Mouse (Mus musculus) brown adipose tissue, adult 24 weeks (tissue): Measurements from ENCODE around the gene Letm1. TPM values are rescaled to one million over a fixed set of nuclear protein-coding genes. Genes with fewer than 3 reads are reported as not detected.

Source experiments
- H3K27ac ChIP-seq: fragments of 200-500 bp; replicated peaks from 2 replicates; pipeline ENCODE4 v1.5.1; 2012; ENCODE audit warnings: low read depth, mild to moderate bottlenecking, low read length
- H3K4me1 ChIP-seq: fragments of 200-500 bp; 2 replicates; pipeline ENCODE4 v1.6.1; 2012; ENCODE audit warnings: low read length, mixed read lengths; ENCODE audit not compliant: control insufficient read depth, insufficient read depth, insufficient read length
- H3K4me3 ChIP-seq: fragments of 200-500 bp; 2 replicates; pipeline ENCODE4 v1.5.1; 2012; ENCODE audit warnings: low read depth, mild to moderate bottlenecking, low read length, moderate library complexity; ENCODE audit not compliant: insufficient read depth
- polyA plus RNA-seq: library from polyadenylated mRNA; stranded (reverse); fragments of >200 nt; gene quantifications from 2 replicates; pipeline ENCODE4 v1.2.4, GENCODE M21; 2012; ENCODE audit not compliant: missing spikeins, insufficient read depth, insufficient read length

Letm1 gene
- polyA plus RNA-seq, 1 experiment: 124 TPM

DNA sequence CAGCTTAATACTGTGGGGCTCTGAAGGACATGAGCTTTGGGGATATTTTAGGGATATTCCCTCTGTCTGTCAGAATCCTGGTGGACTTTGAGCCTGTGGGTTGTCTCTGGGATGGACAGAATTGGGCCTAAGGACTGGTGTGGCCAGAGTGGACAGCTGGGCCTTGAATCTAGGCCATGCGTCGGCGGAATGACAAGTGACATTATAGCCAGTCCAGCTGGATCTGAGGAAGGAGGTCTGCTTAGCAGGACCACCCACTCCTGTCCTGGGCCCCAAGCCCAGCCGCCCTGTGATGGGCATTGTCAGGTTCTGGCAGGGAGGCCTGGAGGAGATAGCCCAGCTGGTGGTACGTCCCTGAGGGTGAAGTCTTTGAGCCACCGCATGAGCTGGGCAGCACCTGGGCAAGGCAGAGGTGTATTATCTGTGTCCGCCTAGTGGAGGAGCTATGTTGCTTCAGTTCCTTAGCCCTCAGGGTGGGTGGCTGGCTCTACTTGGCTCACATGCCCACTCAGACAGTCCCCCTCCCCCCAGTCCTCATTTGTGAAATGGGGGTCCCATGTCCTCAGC, 56.5 kb downstream of the Letm1 start:
- H3K4me1 ChIP-seq: peaks cover 4% of the 10 kb centered on the region; the same call in 1 of the 2 replicates
- H3K4me3 ChIP-seq: no peak overlapping the region
- no peak overlapping the region for H3K27ac ChIP-seq

DNA sequence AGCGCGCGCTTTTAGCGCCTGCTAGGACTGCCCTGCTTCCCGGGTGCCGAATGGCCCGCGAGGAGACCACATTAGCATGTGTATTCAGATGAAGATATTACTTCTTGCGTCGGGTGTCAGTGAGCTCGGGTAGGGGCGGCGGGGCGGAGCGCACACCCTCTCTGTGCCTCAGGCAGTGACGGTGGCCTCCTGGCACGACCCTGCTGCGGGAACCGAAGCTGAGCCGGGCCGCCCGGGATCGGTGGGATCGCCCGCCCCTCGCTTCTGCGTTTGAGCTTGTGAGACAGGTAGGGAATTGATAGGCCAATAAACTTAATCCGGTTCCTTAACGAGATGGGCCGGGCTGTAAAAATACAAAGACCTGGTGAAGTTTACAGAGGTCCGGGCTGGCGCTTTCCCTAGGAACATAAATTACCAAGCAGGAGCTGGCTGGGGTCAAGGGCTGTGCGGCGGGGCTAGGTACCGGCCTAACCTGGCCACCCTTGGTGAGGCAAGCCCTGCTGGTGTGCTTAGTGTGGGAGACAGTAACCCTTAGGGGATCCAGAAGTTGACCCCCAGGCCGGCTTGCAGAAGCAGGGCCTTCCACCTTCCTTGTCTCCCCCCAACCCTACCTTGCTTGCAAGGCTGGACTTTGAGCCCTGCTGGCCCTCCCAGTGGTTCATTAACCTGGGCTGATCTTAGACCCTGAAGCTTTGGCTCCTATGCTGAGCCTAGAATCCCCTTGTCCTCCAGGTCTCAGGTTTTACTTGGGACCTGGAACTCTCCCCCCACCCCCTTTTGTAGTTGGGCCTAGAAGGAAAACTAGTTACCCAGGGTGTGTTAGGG, 58.8 kb downstream of the Letm1 start:
- H3K4me3 ChIP-seq: peak overlapping the region; percentile 60
- peaks cover 4% of the 10 kb centered on the region; the same call in 1 of the 2 replicates for H3K4me1 ChIP-seq
- no peak overlapping the region for H3K27ac ChIP-seq

DNA sequence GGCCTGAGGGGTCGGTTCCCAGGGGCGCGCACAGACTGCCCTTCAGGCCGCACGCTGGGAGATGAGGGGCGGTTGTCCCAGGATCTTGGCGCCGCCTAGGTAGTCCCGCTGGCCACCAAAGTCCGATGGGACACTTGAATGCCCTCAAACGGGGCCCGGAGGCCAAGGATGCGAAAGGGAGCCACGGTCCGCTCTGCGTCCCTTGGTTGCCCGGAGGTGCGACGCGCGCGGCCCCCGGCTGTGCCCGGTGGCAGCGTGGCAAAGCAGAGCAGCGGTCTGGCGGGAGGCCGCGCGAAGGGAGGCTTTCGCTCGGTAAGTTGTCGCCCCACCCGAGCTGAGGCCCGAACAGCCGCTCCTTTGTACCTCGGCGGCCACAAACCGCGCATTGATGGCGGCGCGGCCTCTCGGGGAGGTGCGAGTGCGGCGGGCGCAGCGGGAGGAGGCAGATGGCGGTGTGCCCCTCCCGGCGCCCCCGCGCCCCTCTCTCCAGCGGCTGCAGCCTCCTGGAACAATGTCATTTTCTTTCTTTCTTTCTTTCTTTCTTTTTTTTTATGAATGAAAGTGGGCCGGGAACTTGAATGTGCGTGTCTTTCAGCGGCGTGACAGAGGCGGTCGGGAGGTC, 59.5 kb downstream of the Letm1 start:
- H3K4me3 ChIP-seq: peak overlapping the region; percentile 60
- H3K27ac ChIP-seq: no peak overlapping the region

DNA sequence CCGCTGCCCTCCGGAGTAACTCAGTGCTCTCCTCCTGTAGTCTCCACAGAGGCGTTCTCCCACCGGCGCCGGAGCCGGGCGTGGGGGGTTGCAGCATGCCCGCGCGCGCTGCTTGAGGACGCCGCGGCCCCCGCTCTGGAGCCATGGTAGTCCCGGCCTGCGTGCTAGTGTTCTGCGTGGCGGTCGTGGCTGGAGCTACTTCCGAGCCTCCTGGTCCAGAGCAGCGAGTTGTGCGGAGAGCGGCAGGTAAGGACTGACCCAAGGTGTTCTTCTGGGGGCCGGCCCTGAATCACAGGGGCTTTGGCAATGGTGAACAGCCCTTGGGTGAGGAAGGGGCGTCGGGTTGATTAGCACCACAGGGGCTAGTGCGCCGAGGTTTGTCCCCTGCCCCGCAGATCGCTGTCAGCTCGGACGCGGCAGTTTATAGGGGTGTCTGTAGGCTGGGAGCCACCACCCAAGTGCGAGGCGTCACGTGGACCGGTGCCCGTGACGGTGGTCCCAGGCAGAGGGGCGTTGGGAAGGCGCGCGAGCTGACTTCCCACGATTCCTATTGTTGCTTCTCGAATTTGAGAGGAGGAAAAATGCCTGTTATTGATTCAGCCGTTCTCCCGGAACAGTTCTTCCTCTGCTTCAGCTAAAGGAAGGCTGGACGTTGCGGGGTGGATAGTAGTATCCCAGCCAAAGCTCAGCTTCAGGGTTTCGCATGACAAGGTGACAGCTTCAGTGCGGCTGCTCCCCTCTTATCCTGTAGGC, 60.2 kb downstream of the Letm1 start:
- H3K4me1 ChIP-seq: peaks cover 4% of the 10 kb centered on the region; the same call in 1 of the 2 replicates
- H3K4me3 ChIP-seq: peak overlapping the region; percentile 60
- H3K27ac ChIP-seq: no peak overlapping the region

More for the DNA sequence above, 59.5 kb downstream of the Letm1 start:
- H3K4me1 ChIP-seq: peaks cover 4% of the 10 kb centered on the region; the same call in 1 of the 2 replicates

DNA sequence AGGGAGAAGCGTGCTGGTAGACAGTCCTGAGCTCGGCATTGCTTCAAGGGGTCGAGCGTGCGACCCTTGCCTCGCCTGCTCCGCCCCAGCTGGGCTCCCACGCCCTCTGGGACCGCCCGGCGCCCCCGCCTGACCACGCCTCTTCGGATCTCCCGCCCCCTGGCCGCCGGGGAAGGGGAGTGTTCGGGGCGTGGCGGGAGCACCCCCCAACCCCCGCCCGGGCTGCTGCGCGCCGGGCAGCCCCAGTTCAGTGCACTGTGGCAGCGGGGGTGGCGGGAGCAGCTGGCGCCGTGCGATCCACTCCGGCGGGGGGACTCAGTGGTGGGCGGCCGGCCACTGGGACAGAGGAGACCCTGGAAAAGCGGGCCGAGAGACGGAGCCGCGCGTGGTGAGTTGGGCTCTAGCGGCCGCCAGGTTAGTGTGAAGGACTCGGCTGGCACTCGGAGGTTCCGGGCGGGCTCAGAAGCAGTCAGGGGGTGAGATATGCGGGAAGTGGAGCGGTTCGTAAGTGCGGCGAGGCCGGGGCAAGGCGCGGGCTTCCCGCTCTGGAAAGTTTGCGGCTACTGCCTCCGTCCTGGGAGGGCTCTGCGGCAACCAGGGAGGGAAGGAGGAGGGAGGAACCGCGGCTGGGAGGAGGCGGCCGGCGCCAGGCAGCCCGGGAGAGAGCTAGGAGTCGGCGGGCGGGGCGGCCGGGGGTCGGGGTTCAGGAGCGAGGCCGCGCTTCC, 60.9 kb downstream of the Letm1 start, which contains the start of gene Fgfr3:
Gene Fgfr3 (plus strand): TSS at position 134 of the 725 bp plus-strand sequence.
- H3K27ac ChIP-seq: no peak within 1 kb of the TSS

DNA sequence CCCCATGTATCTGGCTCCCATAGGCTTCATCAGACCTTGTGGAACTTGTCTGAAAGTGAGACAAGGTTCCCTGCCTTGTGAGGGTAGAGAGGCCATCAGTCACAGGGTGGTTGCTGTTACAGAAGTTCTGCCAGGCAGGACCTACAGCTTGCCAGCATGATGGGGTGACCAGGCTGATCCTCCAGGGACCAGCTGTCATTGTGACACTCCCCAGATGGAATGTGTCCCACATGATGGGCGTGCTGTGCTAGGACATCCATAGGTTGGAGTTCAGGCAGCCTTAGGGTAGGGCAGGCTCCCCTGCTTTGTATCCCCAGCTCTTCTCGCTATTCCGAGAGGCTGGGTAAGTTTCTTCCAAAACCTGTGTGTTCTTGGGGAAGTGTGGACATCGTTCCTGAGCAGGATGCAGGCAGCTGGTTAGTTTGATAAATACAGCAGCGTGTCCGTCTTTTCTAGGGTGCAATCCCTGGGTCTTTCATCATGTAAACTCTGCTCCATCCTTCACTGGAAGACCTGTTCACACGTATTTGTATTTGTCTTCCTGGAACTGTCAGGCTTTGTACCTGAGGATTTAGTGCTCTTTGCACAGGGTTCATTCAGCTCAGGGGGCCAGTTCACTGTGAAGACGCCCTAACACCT, 61.6 kb downstream of the Letm1 start:
- peak overlapping the region; percentile 60 for H3K4me3 ChIP-seq
- no peak overlapping the region for H3K27ac ChIP-seq
- peaks cover 4% of the 10 kb centered on the region; the same call in 1 of the 2 replicates for H3K4me1 ChIP-seq

More for the DNA sequence above, 60.9 kb downstream of the Letm1 start, which contains the start of gene Fgfr3:
- H3K4me1 ChIP-seq: peaks cover 4% of the 10 kb centered on the region; the same call in 1 of the 2 replicates
- peak within 1 kb of the TSS; percentile 60 for H3K4me3 ChIP-seq

DNA sequence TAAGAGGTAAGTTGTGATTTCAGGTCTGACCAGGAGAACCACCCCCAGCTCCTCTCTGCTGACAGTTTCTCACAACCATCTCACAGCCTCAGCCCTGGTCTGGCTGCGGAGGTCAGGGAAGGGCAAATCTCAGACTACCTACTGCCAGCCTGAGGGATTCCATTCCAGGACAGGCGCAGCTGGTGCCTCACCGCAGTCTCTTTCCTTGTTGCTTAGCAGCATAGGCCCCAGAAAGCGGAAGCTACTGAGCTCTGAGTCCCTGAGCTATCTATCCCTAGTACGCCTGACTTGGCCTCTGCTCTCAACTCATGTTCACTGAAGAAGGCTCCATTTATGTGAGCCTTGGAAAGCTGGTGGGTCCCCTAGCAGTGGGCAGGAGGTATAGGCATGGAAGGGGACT, 64.2 kb downstream of the Letm1 start:
- peaks cover 4% of the 10 kb centered on the region; the same call in 1 of the 2 replicates for H3K4me1 ChIP-seq
- H3K27ac ChIP-seq: no peak overlapping the region
- no peak overlapping the region for H3K4me3 ChIP-seq

DNA sequence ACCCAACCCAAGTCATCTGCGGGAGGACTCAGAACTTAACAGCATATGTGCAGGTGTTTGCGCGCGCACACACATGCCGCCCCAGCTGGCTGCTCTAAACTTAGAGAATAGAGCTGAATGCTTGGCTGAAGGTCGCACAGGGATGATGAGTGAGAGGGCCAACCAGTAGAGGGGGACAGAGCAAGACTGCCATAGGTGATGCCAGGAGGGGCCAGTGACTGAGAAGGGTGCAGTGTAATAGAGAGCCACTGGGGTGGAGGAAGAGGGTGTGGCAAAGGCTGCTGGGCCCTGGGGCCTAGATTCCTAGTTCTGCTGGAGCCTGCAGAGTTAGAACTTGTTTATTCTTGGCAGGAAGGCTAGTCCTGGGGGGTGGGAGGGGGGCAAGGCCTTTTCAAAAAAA, 66.2 kb downstream of the Letm1 start:
- no peaks in the 10 kb centered on the region for H3K4me1 ChIP-seq
- H3K27ac ChIP-seq: no peak overlapping the region
- H3K4me3 ChIP-seq: no peak overlapping the region

DNA sequence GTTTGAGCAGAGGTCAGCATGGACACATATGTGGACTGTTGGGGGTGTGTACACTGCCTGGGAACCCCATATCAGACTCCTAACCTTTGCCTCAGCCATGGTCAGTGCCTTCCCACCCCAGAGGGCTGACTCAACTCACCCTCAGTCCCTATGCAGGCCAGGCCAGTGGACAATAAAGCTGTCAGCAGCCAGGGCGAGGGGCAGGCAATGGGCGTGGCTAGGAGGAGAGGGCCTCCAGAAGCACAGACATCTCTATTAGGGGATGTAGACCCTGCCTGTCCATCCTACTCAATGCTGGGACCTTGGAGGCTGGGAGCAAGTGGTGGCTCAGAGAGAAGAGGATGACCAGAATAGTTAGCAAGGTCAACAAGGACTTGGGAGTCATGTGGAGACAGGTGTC, 67.4 kb downstream of the Letm1 start:
- Histone ChIP-seq H3K4me3 (no peak overlapping the region), H3K27ac (no peak overlapping the region), H3K4me1 (no peaks in the 10 kb centered on the region)

DNA sequence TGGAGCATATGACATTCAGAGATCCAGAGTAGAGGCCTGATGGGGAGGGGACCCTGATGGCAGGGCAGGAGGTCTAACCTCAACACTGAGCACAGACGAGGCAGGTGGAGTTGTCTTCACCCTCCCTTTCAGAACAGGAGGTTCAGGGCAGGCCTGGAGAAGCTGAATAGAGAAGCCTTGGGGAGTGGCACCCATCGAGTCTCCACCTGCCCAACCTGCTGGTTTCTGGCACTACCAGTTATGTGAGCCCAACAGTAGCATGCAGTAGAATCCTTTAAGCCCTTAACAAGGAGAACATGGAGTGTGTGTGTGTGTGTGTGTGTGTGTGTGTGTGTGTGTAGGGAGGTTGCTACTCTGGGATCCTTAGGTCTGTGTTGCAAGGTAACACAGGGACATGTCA, 70.1 kb downstream of the Letm1 start:
- H3K4me1 ChIP-seq: no peaks in the 10 kb centered on the region
- no peak overlapping the region for H3K27ac ChIP-seq
- H3K4me3 ChIP-seq: no peak overlapping the region

DNA sequence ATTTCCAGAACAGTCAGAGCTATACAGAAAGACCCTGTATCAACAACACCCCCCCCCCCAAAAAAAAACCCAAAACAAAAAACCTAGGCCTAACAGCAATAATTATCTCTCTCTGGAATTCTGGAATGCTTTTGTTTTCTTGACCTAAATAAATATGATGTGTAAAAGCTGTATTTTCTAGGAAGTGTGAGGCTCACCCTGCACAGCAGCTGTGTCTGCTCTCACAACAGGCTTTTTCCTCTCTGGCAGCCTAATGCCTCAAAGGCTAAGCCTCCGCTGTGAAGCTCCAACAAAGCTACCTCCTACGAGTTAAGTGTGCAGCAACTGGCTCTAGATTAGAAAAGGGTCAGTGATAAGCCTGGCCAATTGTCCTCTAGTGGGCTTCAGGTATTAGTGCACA, 73.6 kb downstream of the Letm1 start:
- H3K4me1 ChIP-seq: no peaks in the 10 kb centered on the region
- no peak overlapping the region for H3K27ac ChIP-seq
- no peak overlapping the region for H3K4me3 ChIP-seq

DNA sequence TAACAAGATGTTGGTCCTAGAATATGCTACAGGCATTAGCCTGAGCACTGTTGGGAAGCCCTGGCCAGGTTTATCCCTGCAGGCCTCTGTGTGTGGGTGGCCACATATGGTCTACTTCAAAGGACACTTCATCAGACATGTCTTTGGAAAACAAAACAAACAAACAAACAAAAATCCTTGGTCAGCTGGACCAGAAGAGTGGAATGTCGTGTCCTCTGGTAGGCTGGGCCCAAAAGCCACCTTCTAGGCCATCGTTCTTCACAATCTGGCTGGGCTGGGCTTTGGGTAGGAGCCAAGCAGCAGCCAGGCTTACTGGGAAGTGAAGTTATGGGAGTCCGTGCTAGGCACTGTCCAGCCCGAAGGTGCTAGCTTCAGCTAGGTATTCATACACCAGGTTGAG, 75.5 kb downstream of the Letm1 start:
- Histone ChIP-seq H3K4me3 (no peak overlapping the region), H3K27ac (no peak overlapping the region), H3K4me1 (no peaks in the 10 kb centered on the region)

DNA sequence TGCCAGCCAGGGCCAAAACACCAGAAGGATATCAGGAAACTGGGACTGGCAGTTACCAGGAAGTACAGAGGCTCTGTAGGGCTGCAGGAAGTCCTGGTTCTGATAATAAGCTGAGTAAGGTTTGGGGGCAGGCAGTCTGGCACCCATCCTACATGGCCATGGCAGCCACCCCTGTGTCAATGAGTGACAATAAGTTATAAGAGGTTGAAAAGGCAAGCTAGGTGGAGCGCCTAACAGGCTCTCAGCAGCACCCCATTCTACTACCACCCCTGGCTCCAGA, 76.3 kb downstream of the Letm1 start:
- Histone ChIP-seq H3K27ac (no peak overlapping the region), H3K4me1 (no peaks in the 10 kb centered on the region), H3K4me3 (no peak overlapping the region)

DNA sequence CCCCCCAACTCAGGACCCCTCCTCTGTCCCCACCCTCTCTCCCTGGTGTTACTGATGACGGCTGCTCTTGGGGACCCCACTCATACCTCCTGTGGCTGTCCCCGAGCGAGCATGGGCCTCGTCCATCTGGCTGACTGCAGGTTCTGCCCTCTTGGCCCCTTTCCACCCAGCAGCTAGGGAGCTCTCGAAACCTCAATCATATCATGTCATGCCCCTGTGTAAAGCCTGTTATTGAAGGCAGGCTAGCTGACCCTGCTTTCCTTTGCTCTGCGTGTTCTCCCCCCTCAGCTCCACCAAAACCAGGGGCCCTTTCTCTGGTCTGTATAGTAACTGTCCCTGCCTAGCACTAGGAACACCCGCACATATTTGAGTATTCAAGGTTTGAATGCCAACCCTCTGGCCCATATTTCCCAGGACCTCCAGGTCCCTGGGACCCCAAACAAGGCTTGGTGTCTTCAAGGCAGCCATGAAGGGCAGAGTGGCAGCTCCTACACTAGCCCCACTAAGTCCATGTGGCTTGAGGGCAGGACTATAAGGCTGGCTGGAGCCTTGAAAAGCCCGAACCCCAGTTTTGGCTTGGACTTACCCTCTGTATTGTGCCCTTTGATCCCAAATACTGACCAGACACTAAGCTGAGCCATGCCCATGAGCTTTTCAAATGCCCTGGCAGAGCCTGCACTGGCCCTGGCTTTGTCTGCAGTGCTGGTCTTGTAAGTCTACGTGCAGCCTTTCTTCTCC, 76.8 kb downstream of the Letm1 start:
- Histone ChIP-seq H3K4me1 (no peaks in the 10 kb centered on the region), H3K4me3 (no peak overlapping the region), H3K27ac (no peak overlapping the region)
